Mouse (Mus musculus): ENCODE results near the gene Pcdh18. TPM values are rescaled to one million over a fixed set of nuclear protein-coding genes. Genes with fewer than 3 reads are reported as not detected.

The Pcdh18 gene
- polyA plus RNA-seq, 1 experiment, result 0.60 TPM

- H3K27ac ChIP-seq (ENCODE audit: insufficient read depth, low read depth, low read length), result no peak overlapping the region
- H3K4me1 ChIP-seq (ENCODE audit: control insufficient read depth, insufficient read depth, low read length), result no peaks in the 10 kb centered on the region
- TF ChIP-seq POLR2A (IDR thresholded peaks at IDR 0.05; ENCODE audit: borderline replicate concordance, low read depth, low read length), result no peak
- H3K4me3 ChIP-seq (ENCODE audit: insufficient read depth, low read length), result peak overlapping the region; percentile 67
Measured at GRCm38 (mm10) chr3:49755986-49756845, 909 bp downstream of the Pcdh18 start.

- no peaks in the 10 kb centered on the region for H3K4me1 ChIP-seq (ENCODE audit: control insufficient read depth, insufficient read depth, low read length)
- no peak overlapping the region for H3K4me3 ChIP-seq (ENCODE audit: insufficient read depth, low read length)
- H3K27ac ChIP-seq (ENCODE audit: insufficient read depth, low read depth, low read length), result no peak overlapping the region
- TF ChIP-seq CTCF (IDR thresholded peaks at IDR 0.05; ENCODE audit: low read depth, low read length) (no peak), POLR2A (IDR thresholded peaks at IDR 0.05; ENCODE audit: borderline replicate concordance, low read depth, low read length) (no peak)
Measured at GRCm38 (mm10) chr3:49752766-49753165, 4.4 kb downstream of the Pcdh18 start.

- Histone ChIP-seq H3K4me3 (ENCODE audit: insufficient read depth, low read length) (no peak overlapping the region), H3K27ac (ENCODE audit: insufficient read depth, low read depth, low read length) (no peak overlapping the region), H3K4me1 (ENCODE audit: control insufficient read depth, insufficient read depth, low read length) (no peaks in the 10 kb centered on the region)
- TF ChIP-seq POLR2A (IDR thresholded peaks at IDR 0.05; ENCODE audit: borderline replicate concordance, low read depth, low read length), result no peak
- no peak for TF ChIP-seq CTCF (IDR thresholded peaks at IDR 0.05; ENCODE audit: low read depth, low read length)
Measured at GRCm38 (mm10) chr3:49749491-49750284, 7.4 kb downstream of the Pcdh18 start.

- H3K4me1 ChIP-seq (ENCODE audit: control insufficient read depth, insufficient read depth, low read length), result no peaks in the 10 kb centered on the region
- H3K27ac ChIP-seq (ENCODE audit: insufficient read depth, low read depth, low read length), result no peak overlapping the region
- H3K4me3 ChIP-seq (ENCODE audit: insufficient read depth, low read length), result no peak overlapping the region
- no peak for TF ChIP-seq POLR2A (IDR thresholded peaks at IDR 0.05; ENCODE audit: borderline replicate concordance, low read depth, low read length)
- TF ChIP-seq CTCF (IDR thresholded peaks at IDR 0.05; ENCODE audit: low read depth, low read length), result no peak
Measured at GRCm38 (mm10) chr3:49748054-49748453, 9.1 kb downstream of the Pcdh18 start.

GRCm38 (mm10) chr3:49739061-49739460, 18.1 kb downstream of the Pcdh18 start:
- Histone ChIP-seq H3K4me1 (ENCODE audit: control insufficient read depth, insufficient read depth, low read length) (no peaks in the 10 kb centered on the region), H3K4me3 (ENCODE audit: insufficient read depth, low read length) (no peak overlapping the region), H3K27ac (ENCODE audit: insufficient read depth, low read depth, low read length) (no peak overlapping the region)
- TF ChIP-seq POLR2A (IDR thresholded peaks at IDR 0.05; ENCODE audit: borderline replicate concordance, low read depth, low read length) (no peak), CTCF (IDR thresholded peaks at IDR 0.05; ENCODE audit: low read depth, low read length) (no peak)

- H3K27ac ChIP-seq (ENCODE audit: insufficient read depth, low read depth, low read length), result no peak overlapping the region
- H3K4me1 ChIP-seq (ENCODE audit: control insufficient read depth, insufficient read depth, low read length), result no peaks in the 10 kb centered on the region
- TF ChIP-seq CTCF (IDR thresholded peaks at IDR 0.05; ENCODE audit: low read depth, low read length) (no peak), POLR2A (IDR thresholded peaks at IDR 0.05; ENCODE audit: borderline replicate concordance, low read depth, low read length) (no peak)
- no peak overlapping the region for H3K4me3 ChIP-seq (ENCODE audit: insufficient read depth, low read length)
Measured at GRCm38 (mm10) chr3:49738531-49738930, 18.6 kb downstream of the Pcdh18 start.

GRCm38 (mm10) chr3:49706503-49706902, 50.6 kb downstream of the Pcdh18 start:
- Histone ChIP-seq H3K4me1 (ENCODE audit: control insufficient read depth, insufficient read depth, low read length) (no peaks in the 10 kb centered on the region), H3K4me3 (ENCODE audit: insufficient read depth, low read length) (no peak overlapping the region), H3K27ac (ENCODE audit: insufficient read depth, low read depth, low read length) (no peak overlapping the region)
- no peak for TF ChIP-seq POLR2A (IDR thresholded peaks at IDR 0.05; ENCODE audit: borderline replicate concordance, low read depth, low read length)
- TF ChIP-seq CTCF (IDR thresholded peaks at IDR 0.05; ENCODE audit: low read depth, low read length), result no peak

- no peak overlapping the region for H3K4me3 ChIP-seq (ENCODE audit: insufficient read depth, low read length)
- no peak overlapping the region for H3K27ac ChIP-seq (ENCODE audit: insufficient read depth, low read depth, low read length)
- TF ChIP-seq POLR2A (IDR thresholded peaks at IDR 0.05; ENCODE audit: borderline replicate concordance, low read depth, low read length), result no peak
- TF ChIP-seq CTCF (IDR thresholded peaks at IDR 0.05; ENCODE audit: low read depth, low read length), result no peak
- H3K4me1 ChIP-seq (ENCODE audit: control insufficient read depth, insufficient read depth, low read length), result no peaks in the 10 kb centered on the region
Measured at GRCm38 (mm10) chr3:49699951-49700350, 57.2 kb downstream of the Pcdh18 start.

Data from bone marrow macrophage, adult 2 months (primary cell).